9 mouse cellular contexts compared by ENCODE assay signal in genomic region chr11:88412423-88413094, GRCm38 (mm10).
DNase-seq lines count a peak whose midpoint lies in the region; ATAC-seq and TF ChIP-seq lines count a peak whose summit lies in the region.
"Had no signal": no experiment of that assay in that cellular context is flagged by ENCODE, and none has a peak within 500 bp of the region (broad histone marks: within the 10 kb centered on the region; RNA-seq: fewer than 3 reads in every experiment).

No protein-coding gene starts in this region.

- peak; percentile 86 for ATAC-seq in kidney, embryonic 16.5 days (ENCODE audit: low FRiP score, low TSS enrichment)
- no peak for ATAC-seq in liver, embryonic 13.5 days (ENCODE audit: low read depth)
- no peak for ATAC-seq in neural tube, embryonic 13.5 days (ENCODE audit: low read depth)

- H3ac ChIP-seq in C2C12 (ENCODE audit: control insufficient read depth, insufficient read length, low read depth) = no peak overlapping the region

- peaks cover 41% of the 10 kb centered on the region for H3K4me1 ChIP-seq in embryonic facial prominence, embryonic 10.5 days
- peaks cover 16% of the 10 kb centered on the region for H3K4me1 ChIP-seq in kidney, embryonic 16.5 days (ENCODE audit: insufficient read depth, low read length)
- no peaks in the 10 kb centered on the region for H3K4me1 ChIP-seq in liver, embryonic 13.5 days (replicated peaks)
- peaks cover 64% of the 10 kb centered on the region for H3K4me1 ChIP-seq in neural tube, embryonic 13.5 days (replicated peaks)

- no peaks in the 10 kb centered on the region for H3K36me3 ChIP-seq in C2C12 (ENCODE audit: control insufficient read depth, insufficient read depth)
- peaks cover 72% of the 10 kb centered on the region for H3K36me3 ChIP-seq in embryonic facial prominence, embryonic 10.5 days (replicated peaks)
- H3K36me3 ChIP-seq in kidney, embryonic 16.5 days (ENCODE audit: insufficient read depth, low read length) = peaks cover 12% of the 10 kb centered on the region; the same call in 1 of the 2 replicates
- H3K36me3 ChIP-seq in liver, embryonic 13.5 days = peaks cover 5% of the 10 kb centered on the region; the same call in 1 of the 2 replicates
- no peaks in the 10 kb centered on the region for H3K36me3 ChIP-seq in neural tube, embryonic 13.5 days

- H3K9me3 ChIP-seq in embryonic facial prominence, embryonic 10.5 days = no peaks in the 10 kb centered on the region
- H3K9me3 ChIP-seq in kidney, embryonic 16.5 days (ENCODE audit: low read length) = no peaks in the 10 kb centered on the region
- H3K9me3 ChIP-seq in liver, embryonic 13.5 days (replicated peaks) = no peaks in the 10 kb centered on the region
- no peaks in the 10 kb centered on the region for H3K9me3 ChIP-seq in neural tube, embryonic 13.5 days
- H3K9me3 ChIP-seq: lung, embryonic 15.5 days had no signal

- H3K79me2 ChIP-seq in C2C12 (ENCODE audit: control insufficient read depth, insufficient read depth) = no peaks in the 10 kb centered on the region

- no peak overlapping the region for H3K4me2 ChIP-seq in kidney, embryonic 16.5 days (replicated peaks; ENCODE audit: low read depth, low read length)
- H3K4me2 ChIP-seq in liver, embryonic 13.5 days = no peak overlapping the region
- H3K4me2 ChIP-seq in neural tube, embryonic 13.5 days = no peak overlapping the region
- H3K4me2 ChIP-seq: lung, embryonic 15.5 days had no signal

- peak; percentile 56 for DNase-seq in adrenal gland, adult 2 months
- DNase-seq in embryonic facial prominence, embryonic 10.5 days (ENCODE audit: low spot score) = peak; percentile 82
- peak; percentile 26 to 48 for DNase-seq in heart, adult 9 months (ENCODE audit: low spot score in 2 of 2)
- DNase-seq in liver, embryonic 13.5 days = peak; percentile 15
- peak; percentile 65 for DNase-seq in thymus, postnatal 14 days

- H3K79me3 ChIP-seq in C2C12 (ENCODE audit: low read depth) = no peaks in the 10 kb centered on the region

- H3K27me3 ChIP-seq in C2C12 (ENCODE audit: control insufficient read depth, insufficient read depth, insufficient read length) = no peaks in the 10 kb centered on the region
- H3K27me3 ChIP-seq in embryonic facial prominence, embryonic 10.5 days (replicated peaks; ENCODE audit: low read depth, poor library complexity, severe bottlenecking) = no peaks in the 10 kb centered on the region
- no peaks in the 10 kb centered on the region for H3K27me3 ChIP-seq in kidney, embryonic 16.5 days (ENCODE audit: insufficient read depth, low read length)
- no peaks in the 10 kb centered on the region for H3K27me3 ChIP-seq in liver, embryonic 13.5 days
- H3K27me3 ChIP-seq in neural tube, embryonic 13.5 days = no peaks in the 10 kb centered on the region
- H3K27me3 ChIP-seq: lung, embryonic 15.5 days had no signal

- H3K4me3 ChIP-seq in C2C12 (ENCODE audit: insufficient read depth, poor library complexity, severe bottlenecking) = no peak overlapping the region
- H3K4me3 ChIP-seq in embryonic facial prominence, embryonic 10.5 days = no peak overlapping the region
- no peak overlapping the region for H3K4me3 ChIP-seq in kidney, embryonic 16.5 days (ENCODE audit: low read length)
- H3K4me3 ChIP-seq in liver, embryonic 13.5 days (replicated peaks) = no peak overlapping the region
- H3K4me3 ChIP-seq in neural tube, embryonic 13.5 days = no peak overlapping the region
- H3K4me3 ChIP-seq: lung, embryonic 15.5 days had no signal

- TF ChIP-seq CTCF in C2C12 (IDR thresholded peaks at IDR 0.05; ENCODE audit: control insufficient read depth, insufficient read depth, insufficient read length) = peak; percentile 58

- peak overlapping the region; percentile 74 for H3K27ac ChIP-seq in embryonic facial prominence, embryonic 10.5 days (replicated peaks)
- H3K27ac ChIP-seq in kidney, embryonic 16.5 days (ENCODE audit: low read length) = no peak overlapping the region
- no peak overlapping the region for H3K27ac ChIP-seq in liver, embryonic 13.5 days
- peak overlapping the region; percentile 61 for H3K27ac ChIP-seq in neural tube, embryonic 13.5 days (replicated peaks)
- H3K27ac ChIP-seq: lung, embryonic 15.5 days had no signal

- H3K9ac ChIP-seq in kidney, embryonic 16.5 days (replicated peaks; ENCODE audit: low read length) = no peak overlapping the region
- no peak overlapping the region for H3K9ac ChIP-seq in liver, embryonic 13.5 days
- no peak overlapping the region for H3K9ac ChIP-seq in neural tube, embryonic 13.5 days
- H3K9ac ChIP-seq: lung, embryonic 15.5 days had no signal

- WGBS in embryonic facial prominence, embryonic 10.5 days = 45% methylated on average over 5 of the region's 5 CpGs
- WGBS in kidney, embryonic 16.5 days = 32% methylated on average over 5 of the region's 5 CpGs
- 52% methylated on average over 5 of the region's 5 CpGs for WGBS in liver, embryonic 13.5 days (ENCODE audit: insufficient replicate concordance)
- WGBS in neural tube, embryonic 13.5 days = 28% methylated on average over 4 of the region's 5 CpGs

TF ChIP-seq in C2C12, 6 proteins besides CTCF, POLR2A, EP300 and RAD21:
- TF ChIP-seq MYOG (IDR thresholded peaks at IDR 0.05; ENCODE audit: control insufficient read depth, extremely low read depth, insufficient read length) (no peak), FOSL1 (IDR thresholded peaks at IDR 0.05; ENCODE audit: insufficient read depth, low read length, poor library complexity, severe bottlenecking) (no peak), CEBPB (IDR thresholded peaks at IDR 0.05; ENCODE audit: low read depth) (no peak), MYOD1 (IDR thresholded peaks at IDR 0.05; ENCODE audit: control insufficient read depth, insufficient read length, low read depth) (no peak), USF1 (IDR thresholded peaks at IDR 0.05; ENCODE audit: low read depth) (no peak), MAX (IDR thresholded peaks at IDR 0.05) (no peak)

Comparison
In these comparisons a context has a peak if more than half of its experiments do, and no peak if none do; other contexts are left out.
1. DNase-seq: peak in every context shown above with its lines; median percentile 82 in embryonic facial prominence, embryonic 10.5 days; 65 in thymus, postnatal 14 days; 56 in adrenal gland, adult 2 months; 37 in heart, adult 9 months; 15 in liver, embryonic 13.5 days.
2. H3K27ac ChIP-seq: peak in embryonic facial prominence, embryonic 10.5 days (single experiment) and neural tube, embryonic 13.5 days (single experiment); none in kidney, embryonic 16.5 days (single experiment) and liver, embryonic 13.5 days (single experiment).